Mouse (Mus musculus): ENCODE data around the gene Galnt14. TPM values are rescaled to one million over a fixed set of nuclear protein-coding genes. Genes with fewer than 3 reads are reported as not detected.

Galnt14 gene
- polyA plus RNA-seq, 1 experiment, result not detected

GRCm38 (mm10) chr17:73453646-73454045, 256.6 kb downstream of the Galnt14 start:
- Histone ChIP-seq H3K4me1 (ENCODE audit: control insufficient read depth, insufficient read depth, low read length) (no peaks in the 10 kb centered on the region), H3K4me3 (replicated peaks; ENCODE audit: extremely low read depth, low read depth, low read length) (no peak overlapping the region)
- TF ChIP-seq CTCF (IDR thresholded peaks at IDR 0.05; ENCODE audit: insufficient read depth, low read length) (no peak), POLR2A (IDR thresholded peaks at IDR 0.05; ENCODE audit: borderline replicate concordance, extremely low read depth, low read depth, low read length) (no peak)
- no peak for DNase-seq
- 74% methylated on average over 3 of the region's 3 CpGs for WGBS

DNA sequence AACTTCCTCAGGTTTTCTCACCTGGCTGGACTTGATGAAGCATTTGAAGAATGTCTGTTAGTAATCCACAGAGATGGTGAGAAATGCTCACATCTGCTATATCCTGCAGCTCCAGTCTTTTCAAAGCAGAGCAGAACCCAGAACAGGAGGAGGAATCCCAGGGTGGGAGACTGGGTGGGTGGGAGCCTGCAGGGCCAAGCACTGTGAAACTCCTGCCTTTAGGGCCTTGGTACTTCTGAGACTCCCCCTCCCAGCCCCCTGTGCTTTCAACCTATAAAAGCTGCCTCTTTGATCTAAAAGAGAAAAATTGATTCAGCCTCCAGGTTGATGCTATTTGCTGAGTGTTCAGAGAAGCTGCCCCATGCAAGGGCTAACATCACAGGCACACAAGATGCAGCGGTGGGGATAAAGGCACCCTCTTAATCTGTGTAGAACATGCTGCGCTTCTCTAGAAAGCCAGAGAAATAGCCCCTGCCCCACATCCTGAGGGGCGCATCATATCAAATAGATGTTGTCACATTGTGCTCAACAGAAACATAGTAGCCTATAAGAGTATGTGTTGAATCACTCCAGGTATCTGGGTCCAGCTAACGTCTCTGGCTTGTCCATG, 258.0 kb downstream of the Galnt14 start:
- Histone ChIP-seq H3K4me1 (ENCODE audit: control insufficient read depth, insufficient read depth, low read length) (no peaks in the 10 kb centered on the region), H3K4me3 (replicated peaks; ENCODE audit: extremely low read depth, low read depth, low read length) (no peak overlapping the region)
- no peak for DNase-seq
- no peak for TF ChIP-seq CTCF (IDR thresholded peaks at IDR 0.05; ENCODE audit: insufficient read depth, low read length)
- TF ChIP-seq POLR2A (IDR thresholded peaks at IDR 0.05; ENCODE audit: borderline replicate concordance, extremely low read depth, low read depth, low read length), result no peak
- 84% methylated on average over 4 of the region's 4 CpGs for WGBS

DNA sequence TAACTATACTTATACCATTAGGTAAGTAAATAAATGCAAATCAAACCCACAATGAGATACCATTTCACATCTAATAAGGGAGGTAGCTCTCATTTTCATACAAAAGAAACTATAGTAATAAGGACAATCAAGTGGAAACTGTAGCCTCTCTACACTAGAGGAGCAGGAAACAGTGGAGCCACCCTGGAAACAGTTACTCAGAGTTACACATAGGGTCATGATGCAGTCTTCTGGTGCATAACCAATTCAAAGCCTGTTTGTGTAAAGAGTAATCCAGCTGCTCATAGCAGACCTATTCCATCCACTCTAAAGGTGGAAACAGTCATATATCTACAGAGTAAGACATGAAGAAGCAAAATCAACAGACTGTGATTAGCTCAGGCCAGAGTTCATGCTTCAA, 261.1 kb downstream of the Galnt14 start:
- no peak for DNase-seq
- Histone ChIP-seq H3K4me3 (replicated peaks; ENCODE audit: extremely low read depth, low read depth, low read length) (no peak overlapping the region), H3K4me1 (ENCODE audit: control insufficient read depth, insufficient read depth, low read length) (no peaks in the 10 kb centered on the region)
- TF ChIP-seq CTCF (IDR thresholded peaks at IDR 0.05; ENCODE audit: insufficient read depth, low read length), result no peak
- no peak for TF ChIP-seq POLR2A (IDR thresholded peaks at IDR 0.05; ENCODE audit: borderline replicate concordance, extremely low read depth, low read depth, low read length)

Other genes starting within 250 kb of the Galnt14 start
- gene Ehd3, start 93.7 kb upstream of the Galnt14 start, polyA plus RNA-seq (2012; rRNA removed), result 11.3 and 12.7 TPM in 2 replicates
- 141 and 150 TPM in 2 replicates for gene Xdh, start 239.7 kb upstream of the Galnt14 start, polyA plus RNA-seq (2012; rRNA removed)

Measured in lung, adult 2 months (tissue).